In genomic region chr4:86385121-86385520, GRCm38 (mm10) we compare ENCODE assay signal across 21 mouse cellular contexts.
DNase-seq lines count a peak whose midpoint lies in the region; ATAC-seq and TF ChIP-seq lines count a peak whose summit lies in the region.
"Had no signal": no experiment of that assay in that cellular context is flagged by ENCODE, and none has a peak within 500 bp of the region (broad histone marks: within the 10 kb centered on the region; RNA-seq: fewer than 3 reads in every experiment).

No protein-coding gene starts in this region.

- WGBS in kidney, adult 2 months, result 70% methylated on average over 6 of the region's 6 CpGs
- WGBS in liver, adult 2 months, result 76% methylated on average over 6 of the region's 6 CpGs
- WGBS in liver, embryonic 11.5 days, result 86% methylated on average over 6 of the region's 6 CpGs

- DNase-seq in heart, adult 11 months, result peak; percentile 93
- DNase-seq in heart, postnatal 4 days, result no peak
- peak; percentile 7 for DNase-seq in kidney, adult 2 months
- no peak for DNase-seq in kidney, adult 18-20 months
- peak; percentile 8 for DNase-seq in liver, adult 2 months (ENCODE audit: extremely low read depth, low read depth, low spot score)
- DNase-seq in liver, embryonic 11.5 days (ENCODE audit: low spot score), result no peak
- DNase-seq: adrenal gland, adult 2 months; adrenal gland, adult 8-10 months; adrenal gland, postnatal 10 days; adrenal gland, postnatal 14 days; adrenal gland, postnatal 25 days; adrenal gland, postnatal 36 days; B cell, adult 2 months; cerebellum, adult 11 months; cerebellum, adult 11-12 months; cerebellum, adult 18-20 months had no signal

- H3K27ac ChIP-seq in kidney, adult 2 months (ENCODE audit: insufficient read depth, low read depth, low read length), result no peak overlapping the region
- H3K27ac ChIP-seq in liver, adult 2 months (replicated peaks; ENCODE audit: insufficient read depth, low read depth, low read length), result no peak overlapping the region
- H3K27ac ChIP-seq in liver, embryonic 11.5 days (ENCODE audit: low read depth, low read length), result no peak overlapping the region

- no peak overlapping the region for H3K9ac ChIP-seq in liver, adult 2 months (ENCODE audit: low read depth, low read length)
- H3K9ac ChIP-seq in liver, embryonic 11.5 days (ENCODE audit: low read depth, low read length), result no peak overlapping the region

- no peaks in the 10 kb centered on the region for H3K9me3 ChIP-seq in liver, embryonic 11.5 days (ENCODE audit: control insufficient read depth, low read length)
- H3K9me3 ChIP-seq: G1E had no signal

- peaks cover 3% of the 10 kb centered on the region; the same call in 1 of the 2 replicates for H3K4me1 ChIP-seq in kidney, adult 2 months (ENCODE audit: control insufficient read depth, insufficient read depth, low read length)
- H3K4me1 ChIP-seq in liver, adult 2 months (ENCODE audit: control insufficient read depth, insufficient read depth, low read length), result no peaks in the 10 kb centered on the region
- no peaks in the 10 kb centered on the region for H3K4me1 ChIP-seq in liver, embryonic 11.5 days (replicated peaks; ENCODE audit: control insufficient read depth, insufficient read depth, low read length)

- H3K36me3 ChIP-seq in kidney, adult 2 months (ENCODE audit: control insufficient read depth, insufficient read depth, low read length), result no peaks in the 10 kb centered on the region
- H3K36me3 ChIP-seq in liver, adult 2 months (ENCODE audit: control insufficient read depth, insufficient read depth, low read length), result no peaks in the 10 kb centered on the region
- no peaks in the 10 kb centered on the region for H3K36me3 ChIP-seq in liver, embryonic 11.5 days (ENCODE audit: control insufficient read depth, insufficient read depth, low read length)
- H3K36me3 ChIP-seq: G1E had no signal

- ATAC-seq in liver, embryonic 11.5 days (replicated peaks; ENCODE audit: low FRiP score), result no peak
- ATAC-seq: activated CD4-positive, CD25-positive, alpha-beta regulatory T cell, adult 4 months; CD4-positive, CD25-positive, alpha-beta regulatory T cell, adult 4 months; Patski had no signal

- H3K79me2 ChIP-seq in liver, adult 2 months (ENCODE audit: control insufficient read depth, insufficient read depth, low read length), result no peaks in the 10 kb centered on the region

- no peak overlapping the region for H3K4me2 ChIP-seq in liver, embryonic 11.5 days

- TF ChIP-seq POLR2A in kidney, adult 2 months (IDR thresholded peaks at IDR 0.05; ENCODE audit: low read depth, low read length), result no peak
- TF ChIP-seq POLR2A in liver, adult 2 months (IDR thresholded peaks at IDR 0.05; ENCODE audit: extremely low read depth, insufficient read depth, low read length), result no peak

- no peak for TF ChIP-seq CTCF in kidney, adult 2 months (conservative IDR thresholded peaks at IDR 0.05; ENCODE audit: insufficient read depth, insufficient read length, low read depth, low read length)
- no peak for TF ChIP-seq CTCF in liver, adult 2 months (IDR thresholded peaks at IDR 0.05; ENCODE audit: low read depth, low read length)

- H3K4me3 ChIP-seq in kidney, adult 2 months (ENCODE audit: insufficient read depth, low read depth, low read length), result no peak overlapping the region
- no peak overlapping the region for H3K4me3 ChIP-seq in liver, adult 2 months (ENCODE audit: insufficient read depth, low read depth, low read length)
- no peak overlapping the region for H3K4me3 ChIP-seq in liver, embryonic 11.5 days (ENCODE audit: low read depth, low read length)

- no peaks in the 10 kb centered on the region for H3K27me3 ChIP-seq in kidney, adult 2 months (replicated peaks; ENCODE audit: control insufficient read depth, insufficient read depth, low read length)
- H3K27me3 ChIP-seq in liver, adult 2 months (ENCODE audit: control insufficient read depth, insufficient read depth, low read length), result no peaks in the 10 kb centered on the region
- H3K27me3 ChIP-seq in liver, embryonic 11.5 days (replicated peaks; ENCODE audit: control insufficient read depth, insufficient read depth, low read length), result no peaks in the 10 kb centered on the region
- H3K27me3 ChIP-seq: CH12.LX, Patski had no signal

Comparison
In these comparisons a context has a peak if more than half of its experiments do, and no peak if none do; other contexts are left out.
1. DNase-seq: peak in heart, adult 11 months (single experiment), kidney, adult 2 months (single experiment) and liver, adult 2 months (single experiment); none in heart, postnatal 4 days (single experiment), kidney, adult 18-20 months (single experiment) and liver, embryonic 11.5 days (single experiment).